Mouse (Mus musculus) E14TG2a.4 (cell line): ENCODE results near the gene Gm7579.
"Not testable (repeated sequence)": the region's sequence is repeated elsewhere in the genome, so short reads cannot be mapped to it uniquely, and the experiment has no call there.

Experiments used
- H3K27me3 ChIP-seq: 2 replicates; pipeline ENCODE4 v1.6.1; 2014; ENCODE audit warnings: low read length, control low read depth; ENCODE audit not compliant: insufficient read depth
- H3K36me3 ChIP-seq: 2 replicates; pipeline ENCODE4 v1.6.1; 2014; ENCODE audit warnings: low read length, control low read depth; ENCODE audit not compliant: insufficient read depth
- H3K4me1 ChIP-seq: replicated peaks from 2 replicates; pipeline ENCODE4 v1.6.1; 2014; ENCODE audit warnings: low read depth, low read length, control low read depth
- H3K4me3 ChIP-seq: replicated peaks from 2 replicates; pipeline ENCODE4 v1.5.1; 2014; ENCODE audit warnings: mild to moderate bottlenecking, low read length
- H3K9me3 ChIP-seq: 2 replicates; pipeline ENCODE4 v1.6.1; 2014; ENCODE audit warnings: low read length, control low read depth
- CTCF ChIP-seq: conservative IDR thresholded peaks from 2 replicates; pipeline ENCODE4 v1.5.1; 2014; ENCODE audit warnings: low read length
- NANOG ChIP-seq: IDR thresholded peaks from 2 replicates; pipeline ENCODE4 v1.6.1; 2014; ENCODE audit warnings: borderline replicate concordance, low read length, mixed read lengths
- POU5F1 ChIP-seq: IDR thresholded peaks from 2 replicates; pipeline ENCODE4 v1.6.1; 2014; ENCODE audit warnings: low read length, borderline replicate concordance

The Gm7579 gene

DNA sequence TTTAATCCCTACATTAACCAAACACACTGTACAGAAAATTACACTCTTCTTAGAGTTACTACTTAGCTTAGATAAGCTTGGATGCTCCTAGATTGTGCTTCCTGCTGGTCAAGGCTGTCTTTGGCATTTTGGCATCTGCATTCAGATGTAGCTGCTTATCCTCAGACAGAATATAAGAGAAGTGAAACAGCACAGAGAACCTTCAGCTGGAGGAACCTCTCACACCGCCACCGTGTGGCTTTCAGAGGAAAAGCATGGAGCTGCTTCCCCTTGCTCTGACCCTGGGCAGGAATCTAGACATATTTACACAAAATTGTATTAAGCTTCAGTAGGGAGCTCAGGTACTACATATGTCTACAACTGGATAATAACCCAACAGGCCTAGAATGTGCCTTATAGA lies 43.9 kb downstream of the Gm7579 start:
- no peaks in the 10 kb centered on the region for H3K9me3 ChIP-seq
- no peaks in the 10 kb centered on the region for H3K36me3 ChIP-seq
- peaks cover 34% of the 10 kb centered on the region for H3K27me3 ChIP-seq
- no peak overlapping the region for H3K4me3 ChIP-seq
- TF ChIP-seq CTCF: peak; percentile 73
- no peak for TF ChIP-seq POU5F1
- TF ChIP-seq NANOG: no peak
- no peaks in the 10 kb centered on the region for H3K4me1 ChIP-seq

DNA sequence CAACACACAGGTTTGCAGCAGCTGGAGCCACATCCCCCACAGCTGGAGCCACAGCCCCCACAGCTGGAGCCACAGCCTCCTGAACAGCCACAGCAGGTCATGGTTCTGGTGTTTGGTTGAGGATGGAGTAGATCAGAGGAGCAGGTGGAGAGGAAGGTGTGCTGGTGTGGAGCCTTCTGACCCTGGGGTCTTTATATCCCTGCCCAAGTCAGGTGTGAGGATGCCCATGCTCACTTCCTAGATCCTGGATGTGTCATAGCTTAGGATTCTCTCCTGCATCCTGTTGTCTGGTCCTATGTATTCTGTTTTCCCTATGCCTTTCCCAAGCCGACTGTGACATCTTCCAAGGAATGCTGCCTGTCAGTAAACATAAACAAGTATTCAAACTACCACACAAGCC lies 46.6 kb downstream of the Gm7579 start, which contains the start of gene Gm2431:
Gm2431 (minus strand) TSS at position 101 of the 400 bp plus-strand sequence.
- not testable (repeated sequence) for H3K4me3 ChIP-seq, H3K9me3 ChIP-seq, H3K36me3 ChIP-seq, H3K4me1 ChIP-seq
- H3K27me3 ChIP-seq: peaks cover 17% of the 10 kb centered on the region
